Mouse (Mus musculus): ENCODE measurements around the gene Ambra1.

Ambra1 gene

DNA sequence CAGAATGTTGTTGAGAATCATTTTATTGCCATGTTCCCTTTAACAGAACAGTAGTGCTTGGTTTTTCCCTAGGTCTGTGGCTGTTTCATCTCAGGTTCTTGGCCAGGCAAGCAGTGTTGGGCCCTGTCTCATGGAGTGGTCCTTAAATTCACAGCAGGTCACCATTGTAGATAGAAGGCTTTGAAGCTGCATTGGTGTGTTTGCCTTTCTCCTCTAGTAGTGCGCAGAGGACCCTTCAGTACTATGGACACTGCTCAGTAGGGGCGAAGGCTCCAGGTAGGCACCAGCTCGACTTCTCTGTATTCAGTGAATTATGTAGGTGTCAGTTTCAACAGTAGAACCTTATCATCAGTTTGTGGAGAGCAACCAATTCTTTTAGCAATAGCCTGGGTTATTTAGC is 142.7 kb downstream of the Ambra1 start:
- DNase-seq (ENCODE audit: low spot score): no peak

DNA sequence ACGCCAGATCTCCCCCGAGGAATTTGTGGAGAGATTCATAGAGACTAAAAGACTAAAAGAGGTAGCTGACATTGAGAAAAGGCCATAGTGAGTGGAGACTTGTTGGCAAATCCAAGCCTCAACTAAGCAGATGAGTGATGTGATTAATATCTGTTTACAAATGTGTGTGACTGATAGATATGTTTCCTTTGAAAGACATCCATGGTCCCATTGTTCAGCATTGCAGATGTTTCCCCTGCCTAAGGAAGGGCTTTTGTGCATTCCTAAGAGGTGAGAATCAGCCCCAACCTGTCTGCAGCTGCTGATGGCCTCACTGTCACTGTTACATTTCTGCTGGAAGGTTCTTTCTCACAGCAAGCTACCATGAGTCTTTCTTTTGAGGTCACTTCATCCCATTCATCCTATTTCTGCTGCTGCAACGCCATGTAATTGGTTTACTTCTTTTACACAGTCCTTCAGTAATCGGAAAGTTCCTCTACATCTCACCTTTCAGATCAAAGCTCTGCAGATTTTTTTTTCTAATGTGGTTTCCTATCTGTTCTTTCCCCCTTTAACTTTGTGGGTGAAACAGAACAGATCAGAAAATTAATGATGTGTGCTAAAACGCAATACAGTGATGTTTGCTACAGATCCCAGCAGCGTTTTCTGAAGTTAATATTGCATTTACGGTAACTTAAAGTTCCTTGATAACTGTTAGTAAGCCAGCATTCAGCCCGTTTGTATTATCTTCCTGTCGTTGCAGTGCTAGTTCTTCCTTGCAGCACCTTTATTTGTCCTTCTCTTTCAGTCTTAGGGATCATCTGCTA is 146.3 kb downstream of the Ambra1 start:
- DNase-seq (ENCODE audit: low spot score): no peak

GRCm38 (mm10) chr2:91876806-91877140 is 146.8 kb downstream of the Ambra1 start:
- no peak for DNase-seq (ENCODE audit: low spot score)

- no peak for DNase-seq (ENCODE audit: low spot score)
Observed at GRCm38 (mm10) chr2:91878387-91879180, 148.7 kb downstream of the Ambra1 start.

DNA sequence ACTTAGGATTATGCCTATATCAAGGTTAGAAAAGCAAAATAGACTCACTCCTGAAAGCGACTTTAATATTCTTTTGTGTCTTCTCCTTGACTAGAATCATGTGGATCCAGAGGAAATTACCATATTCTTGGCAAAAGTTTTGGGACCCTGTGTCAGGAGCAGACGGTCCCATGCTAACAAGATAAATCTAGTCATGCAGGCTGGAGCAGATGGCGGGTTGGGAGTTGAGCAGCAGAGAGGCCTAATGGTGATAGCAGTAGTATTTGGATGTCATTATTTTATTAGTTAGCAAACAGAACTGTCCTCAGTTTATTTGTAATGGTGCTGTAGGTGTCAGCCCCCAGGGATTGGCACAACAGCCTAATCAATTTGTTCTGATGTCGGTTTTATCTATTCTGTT is 154.0 kb downstream of the Ambra1 start:
- DNase-seq (ENCODE audit: low spot score): no peak

DNA sequence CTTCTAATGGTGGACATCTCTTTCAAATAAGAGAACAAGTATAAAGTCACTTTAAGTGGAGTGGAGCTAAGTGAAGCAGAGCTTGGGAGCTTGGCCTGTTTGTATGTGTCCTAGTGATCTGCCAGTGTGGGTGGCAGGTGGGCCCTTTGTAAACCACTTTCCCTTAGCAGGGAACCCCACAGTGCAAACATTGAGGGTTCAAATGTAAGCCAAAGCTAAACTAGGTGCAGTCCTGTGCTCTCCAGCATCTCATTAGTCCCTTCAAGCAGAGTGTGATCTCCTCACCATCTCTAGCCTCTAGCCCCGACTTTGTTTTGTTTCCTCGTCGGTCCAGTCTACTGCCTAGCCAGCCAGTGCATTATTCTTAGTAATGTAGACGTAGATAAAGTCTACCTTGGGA is 154.7 kb downstream of the Ambra1 start:
- DNase-seq (ENCODE audit: low spot score): no peak

- no peak for DNase-seq (ENCODE audit: low spot score)
Observed at GRCm38 (mm10) chr2:91894716-91895115, 164.8 kb downstream of the Ambra1 start.

DNA sequence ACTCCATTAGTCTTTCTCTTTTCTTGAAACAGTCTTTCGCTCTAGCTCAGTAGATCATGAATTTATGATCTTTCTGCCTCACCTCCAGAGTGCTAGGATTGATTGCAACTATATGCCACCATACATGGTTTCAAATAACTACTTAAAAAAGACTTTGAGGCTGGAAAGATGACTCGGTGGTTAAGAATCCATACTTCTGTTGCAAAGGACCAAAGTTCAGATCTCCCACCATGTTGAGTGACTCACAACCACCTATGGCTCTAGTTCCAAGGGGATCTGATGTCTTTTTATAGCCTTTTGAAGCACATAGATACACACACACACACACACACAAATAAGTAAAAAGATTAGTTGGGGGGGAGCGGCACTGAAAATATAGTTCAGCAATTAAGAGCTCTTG is 165.5 kb downstream of the Ambra1 start:
- DNase-seq (ENCODE audit: low spot score): no peak

DNA sequence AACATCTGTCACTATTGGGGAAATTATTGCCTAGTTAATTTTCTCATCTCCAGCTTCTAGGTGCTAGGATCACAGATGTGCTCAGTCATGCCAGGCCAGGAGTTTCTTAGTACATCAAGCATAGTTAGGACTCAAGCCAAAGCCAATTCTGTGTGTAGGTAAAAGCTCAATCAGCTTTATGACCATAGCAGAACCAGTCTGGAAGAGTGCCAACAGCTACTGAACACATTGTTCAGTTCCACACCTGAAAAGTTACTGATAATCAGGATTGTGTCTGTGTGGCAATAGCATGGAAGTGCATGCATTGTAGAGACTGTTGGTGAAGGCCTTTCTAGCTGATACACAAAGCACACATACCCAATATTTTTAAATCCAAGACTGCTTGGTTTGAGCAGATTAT is 168.0 kb downstream of the Ambra1 start:
- DNase-seq (ENCODE audit: low spot score): no peak

DNA sequence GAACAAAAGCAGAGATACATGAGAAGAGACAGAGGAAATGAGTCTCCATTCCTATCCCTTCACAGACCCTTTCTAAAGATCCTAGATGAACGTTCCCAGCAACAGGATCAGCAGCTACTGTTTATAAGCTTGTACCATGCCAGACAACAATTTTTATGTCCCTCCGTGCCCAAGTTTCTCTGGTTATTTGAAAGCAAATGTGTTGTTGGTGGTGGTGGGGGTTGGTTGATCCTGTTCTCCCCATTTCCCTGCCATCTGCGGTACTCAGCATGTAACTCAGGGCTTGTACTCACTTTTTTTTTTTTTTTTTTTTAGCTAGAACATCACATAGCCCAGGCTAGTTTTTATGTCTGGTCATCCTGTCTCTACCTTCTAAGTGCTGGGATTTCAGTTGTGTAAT is 169.2 kb downstream of the Ambra1 start:
- no peak for DNase-seq (ENCODE audit: low spot score)

DNA sequence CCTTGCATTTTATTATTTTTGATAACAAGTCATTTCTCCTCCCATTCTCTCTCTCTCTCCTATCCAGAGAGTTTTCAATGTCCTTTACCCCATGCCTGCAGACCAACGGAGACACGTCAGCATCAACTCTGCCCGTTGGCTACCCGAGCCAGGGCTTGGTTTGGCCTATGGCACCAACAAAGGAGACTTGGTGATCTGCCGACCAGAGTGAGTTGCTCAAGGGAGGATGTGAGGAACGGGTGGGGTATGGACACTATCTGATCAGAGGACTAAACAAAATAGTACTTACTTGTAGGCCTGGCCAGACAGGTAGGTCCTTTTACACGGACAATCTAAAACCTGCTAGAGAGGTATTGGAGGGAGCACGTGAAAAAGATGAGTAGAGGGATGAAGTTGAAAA is 170.5 kb downstream of the Ambra1 start:
- DNase-seq (ENCODE audit: low spot score): no peak

- no peak for DNase-seq (ENCODE audit: low spot score)
Observed at GRCm38 (mm10) chr2:91902336-91902735, 172.4 kb downstream of the Ambra1 start.

DNA sequence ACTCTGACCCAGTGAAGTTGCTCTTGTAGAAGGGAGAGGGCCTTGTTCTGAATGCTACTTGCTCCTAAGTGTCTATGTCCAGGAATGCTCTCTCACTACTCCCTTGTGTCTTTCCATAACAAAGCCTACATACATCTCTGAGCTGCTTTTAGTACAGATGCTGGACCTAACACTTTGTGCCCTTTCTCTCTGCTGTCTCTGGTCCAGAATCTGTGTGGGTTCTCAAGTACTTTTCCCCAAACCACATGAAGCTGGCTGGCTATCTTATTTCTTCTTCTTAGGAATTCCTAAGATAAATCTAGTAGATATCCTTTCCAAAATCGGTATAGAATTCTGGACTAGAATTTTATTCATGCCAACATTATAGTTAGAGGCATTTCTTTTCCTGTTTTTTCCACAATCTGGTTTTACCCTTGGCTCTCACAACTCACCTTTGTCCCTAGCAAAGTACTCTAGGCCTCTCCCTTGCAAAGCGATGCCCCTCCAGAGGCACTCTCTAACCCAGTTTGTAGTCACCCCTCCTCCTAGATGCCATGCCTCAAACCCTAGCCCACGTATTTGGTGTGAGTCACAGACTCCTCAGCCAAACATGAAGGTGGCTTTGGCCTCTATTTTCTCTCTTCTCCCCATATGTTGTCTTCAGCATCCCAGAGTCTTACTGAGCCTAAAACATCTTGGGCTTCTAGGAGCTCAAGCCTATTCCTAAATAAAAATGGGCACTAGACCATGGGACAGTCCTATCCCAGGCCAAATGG is 173.4 kb downstream of the Ambra1 start:
- DNase-seq (ENCODE audit: low spot score): no peak

DNA sequence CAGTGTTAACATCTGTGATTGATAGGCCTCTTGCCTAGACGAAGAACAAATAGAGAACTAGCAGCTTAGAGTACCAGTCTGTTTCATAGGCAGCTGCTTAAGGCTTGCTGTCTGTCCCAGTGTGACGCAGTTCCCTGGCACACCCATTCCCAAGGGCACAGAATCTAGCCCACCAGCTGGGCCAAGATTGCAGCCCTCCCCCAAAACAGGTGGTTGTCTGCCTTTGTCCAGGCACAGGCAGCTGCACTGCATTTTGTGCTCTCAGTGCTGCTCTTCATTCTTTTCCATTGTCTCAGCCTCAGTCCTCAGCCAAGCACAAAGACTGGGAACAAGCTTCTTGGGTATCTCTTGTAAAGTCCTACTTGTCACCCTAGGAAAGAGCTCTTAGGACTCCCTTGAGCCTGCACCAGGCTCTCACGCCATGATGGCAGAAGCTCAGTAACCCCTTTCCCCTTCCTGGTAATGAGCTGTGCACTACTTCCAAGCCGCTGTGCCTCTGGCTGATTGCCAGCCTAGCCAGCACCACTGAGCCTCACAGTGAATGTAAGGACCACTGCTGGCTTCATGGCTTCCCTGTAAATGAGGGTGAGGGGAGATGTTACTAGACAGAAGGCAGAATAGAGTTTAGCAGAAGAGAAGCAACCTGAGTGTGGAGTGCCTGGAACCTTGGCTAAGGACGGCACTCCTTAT is 174.8 kb downstream of the Ambra1 start:
- DNase-seq (ENCODE audit: low spot score): no peak

DNA sequence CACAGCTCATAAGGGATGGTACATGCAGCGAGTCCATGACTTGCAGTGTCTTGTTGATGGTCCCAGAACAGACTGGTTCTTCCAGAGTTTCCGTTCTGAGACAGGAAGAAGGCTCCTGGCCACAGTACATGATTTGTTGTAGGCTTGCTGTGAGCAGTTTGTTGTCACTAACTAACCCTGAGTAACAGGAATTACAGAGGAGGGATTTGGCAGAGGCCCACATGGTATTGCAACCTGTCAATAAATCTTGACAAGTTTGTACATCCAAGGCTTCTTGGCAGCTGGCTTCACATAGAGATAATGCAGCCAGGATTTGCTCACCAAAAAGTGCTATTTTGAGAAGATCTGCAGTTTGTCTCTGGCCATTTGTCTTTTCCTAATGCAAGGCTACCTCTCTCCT is 176.2 kb downstream of the Ambra1 start:
- no peak for DNase-seq (ENCODE audit: low spot score)

GRCm38 (mm10) chr2:91912616-91913015 is 182.7 kb downstream of the Ambra1 start:
- DNase-seq (ENCODE audit: low spot score): no peak

GRCm38 (mm10) chr2:91913328-91914110 is 183.6 kb downstream of the Ambra1 start:
- no peak for DNase-seq (ENCODE audit: low spot score)

- DNase-seq (ENCODE audit: low spot score): no peak
Observed at GRCm38 (mm10) chr2:91916346-91916977, 186.5 kb downstream of the Ambra1 start.

DNA sequence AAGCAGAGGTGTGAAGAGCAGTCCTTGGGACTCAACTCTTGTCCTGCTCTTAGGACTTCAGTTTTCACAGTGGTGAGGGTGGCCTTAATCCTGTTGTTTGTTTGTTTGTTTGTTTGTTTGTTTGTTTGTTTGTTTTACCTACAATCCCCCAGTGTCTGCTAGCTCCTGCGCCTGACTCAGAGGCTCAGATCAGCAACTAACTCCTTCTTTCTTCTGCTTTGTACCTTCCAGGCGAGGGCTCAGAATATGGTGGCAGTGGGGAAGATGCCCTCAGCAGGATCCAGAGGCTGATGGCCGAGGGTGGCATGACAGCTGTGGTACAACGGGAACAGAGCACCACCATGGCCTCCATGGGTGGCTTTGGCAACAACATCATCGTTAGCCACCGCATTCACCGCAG is 187.2 kb downstream of the Ambra1 start:
- no peak for DNase-seq (ENCODE audit: low spot score)

DNA sequence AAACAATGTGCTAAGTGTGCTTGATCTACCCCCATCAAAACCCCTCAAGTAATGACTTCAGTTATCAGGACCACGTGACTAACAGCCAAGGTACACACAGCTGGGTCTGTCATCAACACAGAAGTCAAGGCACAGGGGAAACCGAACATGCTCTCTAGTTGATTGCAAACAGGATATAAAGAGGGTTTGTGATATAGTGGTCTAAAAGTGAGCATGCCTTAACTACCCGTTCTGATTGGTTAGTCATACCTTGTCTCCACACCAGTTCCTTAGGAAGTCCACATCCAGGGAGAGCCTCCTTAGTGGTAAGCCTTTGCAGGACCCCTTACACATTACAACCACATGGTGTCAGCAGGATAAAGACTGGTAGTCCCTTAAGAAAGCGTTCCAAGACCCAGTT is 190.2 kb downstream of the Ambra1 start:
- DNase-seq (ENCODE audit: low spot score): no peak
